Mouse (Mus musculus) c-Kit-positive CD71-positive TER-119-positive erythroid progenitor cells, embryonic 14.5 days (primary cell): ENCODE measurements around the gene Olfr1276.

Experiments used
- DNase-seq: peaks from one replicate; pipeline ENCODE4 v3.0.0-alpha.2; 2013; ENCODE audit warnings: low spot score

Olfr1276 gene

GRCm38 (mm10) chr2:111254216-111254615 lies at the start of gene Olfr1276:
TSS of gene Olfr1276 (plus strand) at chr2:111254516.
- DNase-seq = no peak

GRCm38 (mm10) chr2:111229502-111229901 lies 24.8 kb upstream of the Olfr1276 start, which contains the start of gene 4930430A15Rik:
TSS of gene 4930430A15Rik (minus strand) at chr2:111229602.
- DNase-seq = no peak

- DNase-seq = no peak
Observed at GRCm38 (mm10) chr2:111235186-111235585, 19.1 kb upstream of the Olfr1276 start, which contains the start of gene Olfr1275. TSS of gene Olfr1275 (minus strand) at chr2:111235286.

- no peak for DNase-seq
Observed at GRCm38 (mm10) chr2:111274006-111274405, 19.7 kb downstream of the Olfr1276 start, which contains the start of gene Olfr1277. TSS of gene Olfr1277 (minus strand) at chr2:111274106.

GRCm38 (mm10) chr2:111289836-111290235 lies 35.5 kb downstream of the Olfr1276 start, which contains the start of gene Olfr1278:
TSS of gene Olfr1278 (plus strand) at chr2:111290136.
- DNase-seq = no peak

GRCm38 (mm10) chr2:111298541-111298940 lies 44.2 kb downstream of the Olfr1276 start:
- no peak for DNase-seq

- DNase-seq = no peak
Observed at GRCm38 (mm10) chr2:111300374-111300773, 46.1 kb downstream of the Olfr1276 start, which contains the start of gene Olfr1279. TSS of gene Olfr1279 (plus strand) at chr2:111300635.
